Mouse (Mus musculus) testis, adult 2 months (tissue): ENCODE measurements around the gene Cachd1.

Experiments used
- CTCF ChIP-seq: fragments of 200-500 bp; IDR thresholded peaks from 2 replicates; pipeline ENCODE4 v1.5.1; 2012; ENCODE audit warnings: low read depth, mild to moderate bottlenecking, inconsistent platforms, low read length, moderate library complexity; ENCODE audit not compliant: control insufficient read depth, insufficient read depth, insufficient replicate concordance
- POLR2A ChIP-seq: fragments of 200-500 bp; IDR thresholded peaks from 2 replicates; pipeline ENCODE4 v1.6.1; 2012; ENCODE audit warnings: low read depth, mild to moderate bottlenecking, inconsistent platforms, low read length, moderate library complexity; ENCODE audit not compliant: control insufficient read depth

DNA sequence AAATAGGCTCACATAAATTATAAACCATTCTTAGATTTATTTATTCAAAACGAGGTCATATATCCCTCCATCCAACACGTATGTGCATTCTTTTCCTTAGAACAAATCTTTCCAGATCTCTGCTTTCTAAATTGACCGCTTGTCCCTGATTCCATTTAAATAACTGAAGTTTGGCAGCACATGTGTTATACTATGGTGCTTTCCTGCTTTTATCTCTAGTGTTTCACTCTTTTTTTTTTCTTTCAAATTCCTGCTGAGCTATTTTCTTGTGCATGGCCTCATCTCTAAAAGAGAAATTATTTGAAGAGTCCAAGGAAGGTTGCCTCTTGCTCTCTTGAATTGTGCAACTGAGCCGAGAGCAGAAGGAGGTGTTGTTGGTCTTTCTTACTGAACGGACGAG, 147.1 kb downstream of the Cachd1 start:
- TF ChIP-seq POLR2A (no peak), CTCF (no peak)
